Mouse (Mus musculus) gastrocnemius, adult 18-20 months (tissue): ENCODE results near the gene Amn. TPM values are rescaled to one million over a fixed set of nuclear protein-coding genes. Genes with fewer than 3 reads are reported as not detected.

Experiments
- DNase-seq: peaks from one replicate; pipeline ENCODE4 v3.0.0; 2021; ENCODE audit warnings: low spot score
- long read RNA-seq, 2 experiments: library from polyadenylated mRNA; stranded (forward); transcript quantifications; one replicate each; pipeline ENCODE4 v2.0.0; 2021
- total RNA-seq, 2 experiments: library from RNA; stranded (reverse); gene quantifications; 2 replicates each; pipeline ENCODE4 v1.2.3; 2021

Amn gene
- not detected for total RNA-seq
- long read RNA-seq, experiment 1, result 0 reads
- long read RNA-seq, experiment 2, result 0 reads

GRCm38 (mm10) chr12:111270629-111271277, at the start of gene Amn:
Gene Amn, plus strand, starts transcription at chr12:111271095.
- no peak for DNase-seq

DNA sequence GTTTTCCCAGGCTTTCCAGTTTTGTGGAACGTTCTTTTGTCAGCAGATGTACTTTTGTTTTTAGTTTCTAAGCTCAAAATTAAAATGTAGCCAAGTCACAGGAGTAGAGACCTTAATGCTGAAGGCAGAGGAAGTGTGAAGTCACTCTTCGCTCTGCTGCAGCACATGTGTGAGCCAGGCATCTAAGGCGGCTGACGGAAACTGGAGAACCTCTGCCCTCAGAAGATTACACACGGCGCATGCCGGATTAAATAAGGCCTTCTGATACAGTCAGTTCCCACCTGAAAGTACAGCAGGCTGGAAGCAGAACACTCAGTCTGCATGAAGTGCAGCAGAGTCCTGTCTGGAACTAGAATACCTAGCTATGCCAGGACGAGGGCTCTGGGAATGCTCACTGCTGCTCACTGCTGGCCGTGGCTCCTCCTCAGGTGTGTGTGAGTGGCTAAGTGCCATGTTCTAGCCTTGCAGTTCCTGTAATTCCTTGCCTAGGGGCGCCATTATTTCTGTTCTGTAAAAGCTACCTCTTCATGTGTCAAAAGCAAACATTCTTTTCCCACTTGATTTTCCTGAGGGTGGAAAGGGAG, 45.6 kb upstream of the Amn start:
- no peak for DNase-seq

DNA sequence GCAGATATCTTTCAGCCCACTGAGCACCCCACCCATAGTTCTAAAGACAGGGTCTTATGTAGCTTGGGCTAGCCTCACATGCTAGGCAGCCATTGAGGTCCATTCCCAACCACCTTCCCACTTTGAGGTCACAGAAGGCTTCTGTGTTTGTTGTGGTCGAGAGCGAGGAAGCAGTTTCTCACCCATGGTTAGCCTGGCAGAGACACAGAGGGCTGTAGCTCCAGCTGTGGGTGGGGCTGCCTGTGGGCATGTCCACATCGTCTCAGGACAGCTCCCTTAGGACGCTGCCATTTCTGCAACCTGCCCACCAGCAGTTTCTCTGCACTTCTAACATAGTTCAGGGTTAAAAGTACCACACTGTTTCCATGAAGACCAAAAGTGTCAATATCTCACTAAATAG, 43.5 kb upstream of the Amn start:
- DNase-seq, result no peak

- no peak for DNase-seq
These were observed 42.4 kb upstream of the Amn start for GRCm38 (mm10) chr12:111228488-111228887.

DNA sequence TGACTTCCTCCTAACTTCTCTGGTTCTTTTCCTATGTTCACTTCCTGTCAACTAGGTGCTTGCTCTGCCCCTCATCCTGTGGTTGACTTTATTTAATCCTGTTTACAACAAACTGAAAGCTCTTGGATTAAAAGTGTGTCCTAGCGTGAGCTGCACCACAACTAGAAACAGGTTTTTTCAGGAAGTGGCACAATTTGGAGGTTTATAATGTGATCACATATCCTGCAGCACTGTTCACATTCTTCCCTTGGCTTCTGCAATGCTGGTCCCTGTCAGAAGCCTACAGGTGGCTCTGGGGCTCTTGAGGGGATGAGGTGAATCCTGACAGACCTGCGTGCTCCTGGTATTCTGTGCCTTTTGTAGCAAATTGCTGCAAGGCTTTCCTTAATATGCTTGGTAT, 40.1 kb upstream of the Amn start:
- no peak for DNase-seq

GRCm38 (mm10) chr12:111233798-111234197, 37.1 kb upstream of the Amn start:
- DNase-seq, result no peak

GRCm38 (mm10) chr12:111234383-111234782, 36.5 kb upstream of the Amn start:
- DNase-seq, result peak; percentile 29

DNA sequence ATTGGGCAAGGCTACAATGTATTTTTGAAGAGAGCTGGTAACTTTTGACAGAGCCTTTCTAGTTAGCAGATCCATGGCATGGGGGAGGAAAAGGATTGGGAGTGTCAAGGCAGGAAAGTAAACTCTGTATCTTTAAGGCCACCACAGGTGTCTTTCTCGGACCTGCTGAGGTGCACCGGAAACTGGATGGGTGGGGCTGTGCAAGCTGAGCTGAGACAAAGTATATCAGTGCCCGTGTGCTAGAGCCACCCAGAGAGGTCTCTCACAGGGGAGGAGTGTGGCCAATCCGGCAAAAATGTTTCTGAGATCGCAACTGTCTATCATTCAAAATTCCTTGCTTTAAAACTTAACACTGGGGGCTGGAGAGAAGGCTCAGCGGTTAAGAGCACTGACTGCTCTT, 35.3 kb upstream of the Amn start:
- no peak for DNase-seq

DNA sequence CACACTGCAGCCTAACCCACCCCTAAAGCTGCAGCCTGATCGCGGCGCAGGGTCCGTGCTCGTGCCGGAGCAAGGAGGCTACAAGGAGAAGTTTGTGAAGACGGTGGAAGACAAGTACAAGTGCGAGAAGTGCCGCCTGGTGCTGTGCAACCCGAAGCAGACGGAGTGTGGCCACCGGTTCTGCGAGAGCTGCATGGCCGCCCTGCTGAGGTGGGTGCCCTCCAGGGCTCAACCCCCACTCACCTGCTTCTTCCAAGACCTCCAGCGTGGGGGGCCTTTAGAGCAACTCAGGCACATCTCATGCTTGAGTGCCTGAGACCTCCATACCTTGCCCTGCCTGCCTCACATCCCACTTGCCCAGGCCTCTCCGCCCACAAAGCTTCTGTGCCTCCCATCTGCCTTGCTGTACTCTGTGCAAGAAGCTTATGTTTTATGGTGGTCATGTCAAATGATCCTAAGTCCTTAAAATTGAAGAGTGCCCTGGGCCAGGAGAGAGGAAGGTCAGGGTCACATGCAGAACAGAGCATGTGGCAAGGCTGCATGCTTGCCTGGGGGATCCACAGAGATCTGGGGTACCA, 33.2 kb upstream of the Amn start:
- DNase-seq, result no peak

GRCm38 (mm10) chr12:111238345-111238744, 32.5 kb upstream of the Amn start:
- DNase-seq, result no peak

GRCm38 (mm10) chr12:111238778-111239177, 32.1 kb upstream of the Amn start:
- DNase-seq, result no peak

DNA sequence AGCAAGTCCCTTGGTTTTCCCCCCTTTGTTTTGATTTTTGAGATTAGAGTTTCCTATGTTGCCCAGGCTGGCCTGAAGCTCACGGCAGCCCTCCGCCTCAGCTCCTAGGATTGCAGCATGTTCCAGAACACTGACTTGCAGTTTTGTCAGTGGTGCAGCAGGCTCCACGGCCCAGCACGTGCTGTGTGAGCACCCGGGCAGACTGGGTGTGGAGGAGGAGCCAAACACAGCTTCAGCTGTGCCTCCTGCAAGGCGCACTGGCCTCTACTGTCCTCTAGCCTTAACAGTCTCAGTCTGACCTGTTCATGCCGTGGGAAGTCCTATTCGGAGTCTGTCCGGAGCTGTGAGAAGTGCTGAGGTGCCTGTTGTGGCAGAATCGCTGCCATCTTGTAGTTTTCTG, 31.0 kb upstream of the Amn start:
- DNase-seq, result no peak

- DNase-seq, result no peak
These were observed 29.0 kb upstream of the Amn start for GRCm38 (mm10) chr12:111241916-111242315.

DNA sequence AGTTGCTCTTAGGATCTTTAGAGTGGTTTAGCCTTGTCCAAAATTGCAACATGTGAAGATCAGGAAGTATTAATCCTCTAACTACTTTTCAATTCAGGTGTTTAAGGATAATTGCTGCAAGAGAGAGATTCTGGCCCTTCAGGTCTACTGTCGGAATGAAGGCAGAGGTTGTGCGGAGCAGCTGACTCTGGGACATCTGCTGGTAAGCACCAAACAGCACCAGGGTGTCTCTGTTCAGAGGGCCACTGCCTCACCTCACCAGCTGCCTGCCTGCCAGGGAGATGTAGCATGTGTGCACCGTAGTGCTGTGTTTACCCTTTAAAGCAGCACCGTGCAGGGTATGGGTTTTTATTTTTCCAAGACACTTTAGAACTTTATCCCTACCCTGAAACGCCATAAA, 28.5 kb upstream of the Amn start:
- DNase-seq, result no peak

DNA sequence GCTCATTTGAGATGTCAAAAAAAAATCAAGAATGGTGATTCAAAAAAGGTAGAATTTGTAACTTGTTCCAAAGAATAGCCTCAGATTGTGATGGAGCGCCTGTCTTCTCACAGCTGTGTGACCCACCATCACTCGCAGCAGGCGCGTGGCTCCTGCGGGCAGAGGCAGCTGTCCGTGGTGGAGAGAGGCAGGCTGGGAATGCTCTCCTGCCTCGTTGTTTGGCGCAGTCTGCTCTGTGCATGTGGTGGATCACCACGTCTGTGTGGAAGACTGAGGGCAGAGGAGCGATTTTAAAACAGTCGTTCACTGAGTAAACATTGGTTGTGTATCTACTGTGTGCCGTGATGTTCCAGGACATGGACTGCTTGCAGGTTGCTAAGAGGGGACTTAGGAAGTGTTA, 27.2 kb upstream of the Amn start:
- no peak for DNase-seq

- no peak for DNase-seq
These were observed 25.8 kb upstream of the Amn start for GRCm38 (mm10) chr12:111245070-111245469.

DNA sequence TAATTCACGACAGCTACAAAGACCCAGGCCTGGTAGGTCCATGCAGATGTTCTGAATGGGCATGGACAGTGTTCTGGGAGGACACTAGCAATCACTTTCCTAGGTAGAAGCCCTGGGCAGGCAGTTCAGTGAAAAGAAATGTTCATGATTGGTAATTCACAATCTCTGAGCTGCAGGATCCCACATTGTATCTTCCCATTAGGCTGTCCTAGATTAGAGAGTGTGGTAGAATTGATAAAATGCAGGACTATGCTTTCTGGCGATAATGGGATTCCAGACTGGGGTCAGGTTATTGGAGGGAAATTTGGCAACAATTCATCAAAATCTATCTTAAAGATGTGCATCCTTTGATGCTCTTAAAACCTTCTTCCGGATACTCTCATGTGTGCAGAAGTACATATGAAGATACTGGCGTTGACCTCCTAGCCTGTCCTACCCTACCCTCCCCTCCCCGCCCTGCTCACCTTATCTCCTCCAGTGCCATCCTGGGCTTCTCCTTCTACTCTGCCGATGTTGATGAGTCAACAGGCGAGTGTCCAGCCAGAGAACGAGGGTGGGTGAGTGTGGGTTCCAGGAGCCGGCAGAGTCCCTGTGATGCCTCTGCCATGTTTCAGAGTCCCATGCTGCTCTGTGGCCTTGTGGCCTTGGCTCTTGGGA, 24.0 kb upstream of the Amn start:
- DNase-seq, result no peak

DNA sequence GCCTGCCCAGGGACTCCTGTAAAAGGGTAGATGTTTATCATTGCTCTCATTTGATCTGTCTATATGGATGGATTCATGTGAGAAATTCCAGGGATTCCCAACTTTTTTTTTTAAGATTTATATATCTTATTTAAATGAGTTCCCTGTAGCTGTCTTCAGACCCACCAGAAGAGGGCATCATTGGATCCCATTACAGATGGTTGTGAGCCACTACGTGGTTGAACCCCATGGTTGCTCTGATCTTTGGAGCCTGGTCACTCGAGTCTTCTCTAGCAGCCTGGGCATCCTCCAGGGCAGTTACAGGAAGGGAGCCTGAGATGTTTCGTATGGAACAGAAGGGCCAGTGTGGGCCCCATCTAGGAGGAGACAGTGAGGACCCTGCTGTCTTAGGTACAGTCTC, 21.8 kb upstream of the Amn start:
- DNase-seq, result no peak

DNA sequence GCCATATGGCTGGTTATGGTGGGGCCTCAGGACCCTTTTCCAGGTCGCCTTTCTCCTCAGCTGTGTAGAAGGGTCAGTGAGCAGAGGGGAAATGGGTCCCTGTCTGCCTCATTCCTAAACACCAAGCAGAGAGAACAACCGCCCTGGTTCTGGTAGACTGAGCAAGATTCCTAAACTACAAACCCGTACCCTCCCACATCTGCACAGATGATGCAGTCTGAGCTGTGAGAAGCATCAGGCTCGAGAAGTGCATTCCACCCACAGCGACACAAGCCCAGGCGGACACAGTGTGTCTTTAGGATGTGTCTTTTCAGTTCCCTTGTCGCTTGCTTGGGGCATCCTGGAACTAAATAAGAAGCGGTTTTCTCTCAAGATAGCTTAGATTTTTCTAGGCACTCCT, 20.8 kb upstream of the Amn start:
- DNase-seq, result no peak

- DNase-seq, result no peak
These were observed 19.7 kb upstream of the Amn start for GRCm38 (mm10) chr12:111251227-111251626.

DNA sequence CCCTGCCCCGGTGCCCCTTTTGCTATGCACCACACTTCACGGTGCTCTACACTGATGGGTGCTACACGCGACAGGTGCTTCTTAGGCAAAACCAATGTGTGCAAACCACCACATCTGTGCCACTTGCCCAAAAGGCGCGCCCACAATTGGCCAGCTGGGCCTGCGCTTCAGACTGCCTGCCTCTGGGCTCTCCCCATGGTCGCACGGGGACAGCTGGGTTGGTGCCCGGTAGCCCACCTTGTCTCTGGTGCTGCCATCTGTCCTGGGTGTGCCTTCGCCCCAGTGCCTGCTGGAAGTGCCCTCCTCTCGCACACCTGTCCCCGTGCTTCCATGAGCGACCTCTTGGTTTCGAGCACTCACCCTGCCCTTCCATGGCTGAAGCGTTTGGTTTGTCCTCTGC, 7.2 kb upstream of the Amn start:
- no peak for DNase-seq

- no peak for DNase-seq
These were observed 5.7 kb upstream of the Amn start for GRCm38 (mm10) chr12:111265212-111265611.

DNA sequence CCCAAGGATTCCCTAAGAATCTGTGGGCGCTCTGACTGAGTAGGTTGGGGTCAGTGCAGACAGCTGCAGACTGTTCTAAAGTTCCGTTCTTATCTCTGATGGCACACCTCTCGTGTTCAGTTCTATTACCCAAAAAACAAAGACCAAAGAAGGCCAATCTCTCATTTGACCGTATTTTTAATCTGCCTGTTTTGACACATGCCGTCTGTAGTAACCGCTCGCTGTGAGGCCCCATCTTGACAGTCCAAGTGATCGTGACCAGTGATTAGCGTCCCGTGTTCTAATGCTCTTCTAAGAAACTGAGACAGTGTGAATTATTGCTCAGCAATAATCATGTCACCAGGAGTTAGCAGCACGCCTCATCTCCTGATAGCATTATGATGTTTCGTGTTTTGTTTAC, 4.3 kb upstream of the Amn start:
- no peak for DNase-seq
